Mouse (Mus musculus): ENCODE measurements at regions not wholly inside any gene's neighbourhood (a gene's known extent, or its start where the extent isn't known, plus 50 kb on each side); places are given as distances from the start of the nearest gene placed in this dataset.

DNA sequence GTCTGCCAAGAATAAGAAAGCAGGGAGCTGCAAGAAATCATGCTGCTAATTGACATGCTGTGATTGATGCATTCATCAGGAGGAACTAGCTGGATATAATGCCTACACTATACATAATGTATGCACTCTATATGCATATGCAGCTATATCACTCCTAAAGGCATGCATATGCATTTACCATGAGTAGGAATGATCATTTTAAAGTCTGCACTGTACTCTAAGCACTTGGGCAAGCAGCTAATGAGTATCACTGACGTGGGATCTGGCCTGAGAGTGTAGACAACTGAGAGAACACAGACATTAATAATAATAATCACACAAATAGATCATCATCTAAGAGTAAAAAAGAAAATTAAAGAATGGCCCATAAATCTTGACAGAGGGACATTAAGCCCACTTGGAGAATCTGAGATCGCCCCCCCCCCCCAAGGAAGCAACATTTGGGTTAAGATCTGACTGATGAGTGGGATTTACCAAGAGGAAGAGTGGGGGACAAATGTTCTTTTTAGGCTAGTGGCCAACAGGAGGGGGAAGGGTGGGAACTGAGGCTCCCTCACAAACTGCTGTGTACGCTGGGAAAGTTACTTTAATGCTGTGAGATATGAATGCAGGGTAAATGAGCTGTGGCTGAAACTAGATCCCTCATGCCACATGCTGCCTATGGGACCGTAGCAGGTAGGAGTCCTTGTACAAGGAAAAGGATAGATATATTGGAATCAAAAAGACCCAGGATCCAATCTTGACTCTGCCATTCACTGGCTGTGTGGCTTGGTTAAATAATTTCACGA is 155.0 kb downstream of the Gsdmc2 start:
- Histone ChIP-seq H3K4me1 (replicated peaks; ENCODE audit: control insufficient read depth, insufficient read depth, low read length) (no peaks in the 10 kb centered on the region), H3K36me3 (ENCODE audit: control insufficient read depth, insufficient read depth, low read length) (no peaks in the 10 kb centered on the region), H3K4me3 (ENCODE audit: control insufficient read depth, insufficient read depth, low read length) (no peak overlapping the region), H3K27me3 (ENCODE audit: control insufficient read depth, insufficient read depth, low read length) (no peaks in the 10 kb centered on the region), H3K27ac (ENCODE audit: control insufficient read depth, insufficient read depth, low read length) (no peak overlapping the region)
- TF ChIP-seq POLR2A (IDR thresholded peaks at IDR 0.05; ENCODE audit: control insufficient read depth, extremely low read depth, insufficient read depth, low read length, poor library complexity), result no peak
- TF ChIP-seq CTCF (IDR thresholded peaks at IDR 0.05; ENCODE audit: borderline replicate concordance, control insufficient read depth, extremely low read depth, insufficient read depth, low read length, poor library complexity), result no peak
- 90% methylated on average over 5 of the region's 5 CpGs for WGBS
- no peak for DNase-seq

DNA sequence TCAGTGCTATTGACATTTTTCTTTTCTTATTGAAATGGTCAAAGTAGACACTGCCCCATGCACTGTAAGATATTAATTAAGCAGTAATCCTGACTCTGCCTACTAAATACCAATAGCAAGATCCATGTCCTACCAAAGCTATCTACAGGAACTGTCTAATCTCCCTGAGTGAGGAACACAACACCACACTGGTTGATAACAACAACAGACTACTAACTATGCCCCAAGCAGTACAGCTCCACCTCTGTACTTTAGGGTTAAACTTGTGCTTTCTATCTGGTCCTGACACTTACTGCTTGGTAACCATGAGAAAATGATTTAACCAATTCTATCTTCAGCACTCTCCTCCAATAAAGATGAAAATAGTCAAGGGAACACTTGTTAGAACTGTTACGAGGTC is 157.1 kb downstream of the Gsdmc2 start:
- Histone ChIP-seq H3K27me3 (ENCODE audit: control insufficient read depth, insufficient read depth, low read length) (no peaks in the 10 kb centered on the region), H3K4me3 (ENCODE audit: control insufficient read depth, insufficient read depth, low read length) (no peak overlapping the region), H3K36me3 (ENCODE audit: control insufficient read depth, insufficient read depth, low read length) (no peaks in the 10 kb centered on the region), H3K4me1 (replicated peaks; ENCODE audit: control insufficient read depth, insufficient read depth, low read length) (no peaks in the 10 kb centered on the region), H3K27ac (ENCODE audit: control insufficient read depth, insufficient read depth, low read length) (no peak overlapping the region)
- WGBS, result 95% methylated on average over 1 of the region's 1 CpGs
- DNase-seq, result no peak
- TF ChIP-seq POLR2A (IDR thresholded peaks at IDR 0.05; ENCODE audit: control insufficient read depth, extremely low read depth, insufficient read depth, low read length, poor library complexity), result no peak
- TF ChIP-seq CTCF (IDR thresholded peaks at IDR 0.05; ENCODE audit: borderline replicate concordance, control insufficient read depth, extremely low read depth, insufficient read depth, low read length, poor library complexity), result no peak

DNA sequence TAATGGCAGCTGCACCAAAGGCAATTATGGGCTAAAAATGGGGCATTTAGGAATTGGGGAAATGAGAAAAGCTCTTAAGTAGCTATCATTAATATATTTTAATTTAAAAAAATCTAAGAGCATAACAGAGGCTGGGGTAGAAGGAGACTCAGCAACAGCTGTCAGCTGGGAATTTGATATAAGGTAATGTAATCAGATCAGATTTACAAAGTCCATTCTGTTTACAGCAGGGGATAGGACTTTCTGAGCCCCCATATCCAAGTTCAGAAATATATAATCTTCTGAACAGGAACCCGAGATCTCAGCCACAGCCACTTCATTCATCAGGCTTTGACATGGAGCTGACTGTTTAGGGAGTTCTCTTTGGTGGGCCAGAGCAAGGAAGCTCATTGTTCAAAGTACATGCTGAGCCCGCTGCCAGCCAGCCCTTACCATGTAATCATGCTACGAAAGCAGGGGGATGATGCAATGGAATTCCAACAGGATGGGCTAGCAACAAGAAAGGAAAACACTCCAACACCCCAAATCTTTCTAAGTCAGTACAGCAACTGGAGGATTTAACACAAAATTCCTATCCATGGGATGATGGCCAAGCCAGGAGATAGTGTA is 157.9 kb downstream of the Gsdmc2 start:
- Histone ChIP-seq H3K27ac (ENCODE audit: control insufficient read depth, insufficient read depth, low read length) (no peak overlapping the region), H3K4me3 (ENCODE audit: control insufficient read depth, insufficient read depth, low read length) (no peak overlapping the region), H3K4me1 (replicated peaks; ENCODE audit: control insufficient read depth, insufficient read depth, low read length) (no peaks in the 10 kb centered on the region), H3K27me3 (ENCODE audit: control insufficient read depth, insufficient read depth, low read length) (no peaks in the 10 kb centered on the region), H3K36me3 (ENCODE audit: control insufficient read depth, insufficient read depth, low read length) (no peaks in the 10 kb centered on the region)
- 92% methylated on average over 3 of the region's 3 CpGs for WGBS
- DNase-seq, result no peak
- no peak for TF ChIP-seq POLR2A (IDR thresholded peaks at IDR 0.05; ENCODE audit: control insufficient read depth, extremely low read depth, insufficient read depth, low read length, poor library complexity)
- TF ChIP-seq CTCF (IDR thresholded peaks at IDR 0.05; ENCODE audit: borderline replicate concordance, control insufficient read depth, extremely low read depth, insufficient read depth, low read length, poor library complexity), result no peak

DNA sequence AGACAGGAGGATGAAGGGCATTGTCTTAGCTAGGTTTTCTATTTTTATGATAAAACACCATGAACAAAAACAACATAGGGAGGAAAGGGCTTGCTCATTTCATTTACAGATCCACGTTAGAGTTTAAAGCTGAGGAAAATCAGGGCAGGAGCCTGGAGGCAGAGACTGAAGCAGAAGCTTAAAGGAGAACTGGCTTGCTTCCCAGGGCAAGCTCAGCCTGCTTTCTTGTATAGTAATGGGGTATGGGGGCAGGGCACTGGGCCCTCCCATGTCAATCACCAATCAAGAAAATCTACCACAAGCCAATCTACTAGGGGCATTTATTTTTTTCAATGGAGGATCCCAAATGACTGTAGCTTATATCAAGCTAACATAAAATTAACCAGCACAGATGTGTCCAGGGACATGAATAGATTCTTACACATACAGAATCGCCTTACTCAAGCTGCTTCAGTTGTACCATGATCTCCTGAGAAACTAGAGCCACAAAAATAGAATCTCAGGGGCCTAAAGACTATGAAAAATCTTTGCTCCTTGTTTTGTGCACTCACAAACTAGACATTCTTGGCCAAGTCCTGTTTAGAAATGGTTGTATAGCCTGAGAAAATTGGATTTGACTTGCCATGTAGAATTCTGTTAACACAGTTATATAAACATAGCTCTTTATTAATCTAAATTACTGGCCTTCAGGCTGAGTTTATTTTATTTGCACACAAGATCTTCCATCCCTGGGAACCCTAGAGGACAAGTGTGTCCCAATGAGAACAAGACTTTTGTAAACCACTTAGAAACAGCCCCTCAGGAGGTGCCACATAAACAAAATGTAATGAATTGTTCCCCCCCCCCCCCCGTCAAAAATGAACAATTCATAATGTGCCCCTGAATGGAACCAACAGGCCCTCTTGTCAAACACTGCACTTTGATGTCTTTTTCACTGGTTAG is 164.7 kb downstream of the Gsdmc2 start:
- no peak for DNase-seq

DNA sequence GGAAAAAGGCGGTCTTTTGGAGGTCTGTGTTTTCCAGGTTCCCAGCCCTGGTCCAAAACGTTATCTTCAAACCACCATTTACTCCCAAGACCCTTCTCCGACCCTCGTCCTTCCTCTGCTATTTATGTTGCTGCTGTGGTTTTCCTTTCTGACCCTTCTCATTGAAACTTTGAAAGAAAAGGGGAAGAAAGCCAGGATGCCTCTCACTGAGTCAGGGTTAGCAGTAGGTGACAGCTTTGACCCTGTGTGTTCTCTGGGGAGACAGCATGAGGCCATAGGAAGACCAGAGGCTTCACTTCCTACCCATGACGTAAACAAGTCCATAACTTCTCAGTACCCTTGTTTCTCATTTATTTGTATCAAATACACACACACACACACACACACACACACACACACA is 166.1 kb downstream of the Gsdmc2 start:
- no peak overlapping the region for H3K4me3 ChIP-seq (ENCODE audit: control insufficient read depth, insufficient read depth, low read length)

More for the DNA sequence above, 164.7 kb downstream of the Gsdmc2 start:
- H3K27me3 ChIP-seq (ENCODE audit: control insufficient read depth, insufficient read depth, low read length), result no peaks in the 10 kb centered on the region
- no peak overlapping the region for H3K4me3 ChIP-seq (ENCODE audit: control insufficient read depth, insufficient read depth, low read length)
- TF ChIP-seq CTCF (IDR thresholded peaks at IDR 0.05; ENCODE audit: borderline replicate concordance, control insufficient read depth, extremely low read depth, insufficient read depth, low read length, poor library complexity), result no peak
- TF ChIP-seq POLR2A (IDR thresholded peaks at IDR 0.05; ENCODE audit: control insufficient read depth, extremely low read depth, insufficient read depth, low read length, poor library complexity), result no peak
- H3K4me1 ChIP-seq (replicated peaks; ENCODE audit: control insufficient read depth, insufficient read depth, low read length), result no peaks in the 10 kb centered on the region
- WGBS, result 71% methylated on average over 3 of the region's 3 CpGs
- no peaks in the 10 kb centered on the region for H3K36me3 ChIP-seq (ENCODE audit: control insufficient read depth, insufficient read depth, low read length)
- no peak overlapping the region for H3K27ac ChIP-seq (ENCODE audit: control insufficient read depth, insufficient read depth, low read length)

DNA sequence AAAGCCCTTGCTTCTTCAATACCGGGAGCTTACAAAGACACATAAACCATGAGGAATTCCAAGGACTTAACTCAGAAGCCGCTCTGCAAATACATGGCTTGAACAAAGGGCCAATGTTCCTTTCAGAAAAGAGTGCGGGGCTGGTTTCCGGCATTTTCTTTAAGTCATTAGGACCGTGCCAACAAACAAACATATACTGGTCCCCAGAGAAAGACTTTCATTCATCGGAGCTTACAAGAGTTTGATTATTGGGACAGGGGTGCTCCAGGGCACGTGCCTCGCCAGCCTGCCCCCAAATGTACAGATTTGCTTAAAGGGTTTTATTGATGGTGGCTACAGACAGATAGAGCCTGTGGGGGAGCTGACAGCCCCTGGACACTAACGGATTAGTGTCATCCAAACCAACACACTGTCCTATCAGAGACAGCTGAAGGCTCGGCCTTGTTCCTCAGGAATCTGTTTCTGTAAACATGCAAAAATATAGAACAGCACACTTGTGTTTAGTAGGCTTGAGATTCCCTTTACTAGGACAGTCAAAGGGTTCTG is 169.4 kb downstream of the Gsdmc2 start:
- 98% methylated on average over 10 of the region's 10 CpGs for WGBS
- TF ChIP-seq POLR2A (IDR thresholded peaks at IDR 0.05; ENCODE audit: control insufficient read depth, extremely low read depth, insufficient read depth, low read length, poor library complexity) (no peak), CTCF (IDR thresholded peaks at IDR 0.05; ENCODE audit: borderline replicate concordance, control insufficient read depth, extremely low read depth, insufficient read depth, low read length, poor library complexity) (no peak)
- Histone ChIP-seq H3K27me3 (ENCODE audit: control insufficient read depth, insufficient read depth, low read length) (no peaks in the 10 kb centered on the region), H3K4me1 (replicated peaks; ENCODE audit: control insufficient read depth, insufficient read depth, low read length) (no peaks in the 10 kb centered on the region), H3K4me3 (ENCODE audit: control insufficient read depth, insufficient read depth, low read length) (no peak overlapping the region), H3K27ac (ENCODE audit: control insufficient read depth, insufficient read depth, low read length) (no peak overlapping the region), H3K36me3 (ENCODE audit: control insufficient read depth, insufficient read depth, low read length) (no peaks in the 10 kb centered on the region)
- DNase-seq, result no peak

More for the DNA sequence above, 166.1 kb downstream of the Gsdmc2 start:
- Histone ChIP-seq H3K4me1 (replicated peaks; ENCODE audit: control insufficient read depth, insufficient read depth, low read length) (no peaks in the 10 kb centered on the region), H3K36me3 (ENCODE audit: control insufficient read depth, insufficient read depth, low read length) (no peaks in the 10 kb centered on the region), H3K27ac (ENCODE audit: control insufficient read depth, insufficient read depth, low read length) (no peak overlapping the region), H3K27me3 (ENCODE audit: control insufficient read depth, insufficient read depth, low read length) (no peaks in the 10 kb centered on the region)
- TF ChIP-seq POLR2A (IDR thresholded peaks at IDR 0.05; ENCODE audit: control insufficient read depth, extremely low read depth, insufficient read depth, low read length, poor library complexity) (no peak), CTCF (IDR thresholded peaks at IDR 0.05; ENCODE audit: borderline replicate concordance, control insufficient read depth, extremely low read depth, insufficient read depth, low read length, poor library complexity) (no peak)
- DNase-seq, result no peak
- 42% methylated on average over 5 of the region's 5 CpGs for WGBS
